Mouse (Mus musculus) kidney, embryonic 14.5 days (tissue): ENCODE data around the gene Kat8. TPM values are rescaled to one million over a fixed set of nuclear protein-coding genes. Genes with fewer than 3 reads are reported as not detected.

Experiments used
- polyA plus RNA-seq: library from polyadenylated mRNA; unstranded; fragments of >200 nt; fragmentation: Nextera tagmentation; extraction: Ambion mirVana; gene quantifications from 2 replicates; pipeline ENCODE4 v1.2.1, GENCODE M21; 2014

Gene Kat8
- polyA plus RNA-seq, 1 experiment from 2014 or later: 48.9 TPM

Other genes starting within 250 kb of the Kat8 start
- gene Bcl7c, start 203.6 kb upstream of the Kat8 start, polyA plus RNA-seq: 65.9 and 79.1 TPM in 2 replicates
- 17.5 and 23.7 TPM in 2 replicates for gene Ctf1, start 199.8 kb upstream of the Kat8 start, polyA plus RNA-seq
- gene Ctf2, start 180.3 kb upstream of the Kat8 start, polyA plus RNA-seq: 0.43 and 0.55 TPM in 2 replicates
- 6.2 and 10.0 TPM in 2 replicates for gene Fbxl19, start 168.0 kb upstream of the Kat8 start, polyA plus RNA-seq
- 12.9 and 19.7 TPM in 2 replicates for gene Orai3, start 142.7 kb upstream of the Kat8 start, polyA plus RNA-seq
- gene Setd1a, start 135.8 kb upstream of the Kat8 start, polyA plus RNA-seq: 32.6 and 34.7 TPM in 2 replicates
- gene Gm49388, start 126.9 kb upstream of the Kat8 start, polyA plus RNA-seq: not detected in 2 replicates
- 18.0 and 18.7 TPM in 2 replicates for gene Hsd3b7, start 111.9 kb upstream of the Kat8 start, polyA plus RNA-seq
- gene Stx4a, start 88.2 kb upstream of the Kat8 start, polyA plus RNA-seq: 22.1 and 34.3 TPM in 2 replicates
- 2.6 and 4.4 TPM in 2 replicates for gene Stx1b, start 88.0 kb upstream of the Kat8 start, polyA plus RNA-seq
- gene Zfp646, start 36.3 kb upstream of the Kat8 start, polyA plus RNA-seq: 13.7 and 20.2 TPM in 2 replicates
- gene Zfp668, start 35.7 kb upstream of the Kat8 start, polyA plus RNA-seq: 18.6 and 21.9 TPM in 2 replicates
- gene Prss53, start 21.5 kb upstream of the Kat8 start, polyA plus RNA-seq: 0.73 and 0.77 TPM in 2 replicates
- not detected in 2 replicates for gene Gm21974, start 17.1 kb upstream of the Kat8 start, polyA plus RNA-seq
- gene Vkorc1, start 16.9 kb upstream of the Kat8 start, polyA plus RNA-seq: 125 and 156 TPM in 2 replicates
- gene Bckdk, start 8.4 kb upstream of the Kat8 start, polyA plus RNA-seq: 152 and 155 TPM in 2 replicates
- 44.7 and 47.1 TPM in 2 replicates for gene Prss8, start 17.6 kb downstream of the Kat8 start, polyA plus RNA-seq
- 12.1 and 12.4 TPM in 2 replicates for gene Prss36, start 34.2 kb downstream of the Kat8 start, polyA plus RNA-seq
- gene Fus, start 54.9 kb downstream of the Kat8 start, polyA plus RNA-seq: 62.7 and 77.7 TPM in 2 replicates
- 39.5 and 47.3 TPM in 2 replicates for gene Pycard, start 81.4 kb downstream of the Kat8 start, polyA plus RNA-seq
- 0.14 TPM in 1 of 2 replicates, not detected in the other for gene Trim72, start 91.4 kb downstream of the Kat8 start, polyA plus RNA-seq
- 0.14 and 0.54 TPM in 2 replicates for gene Itgam, start 150.1 kb downstream of the Kat8 start, polyA plus RNA-seq
- gene Gm49368, start 150.2 kb downstream of the Kat8 start, polyA plus RNA-seq: not detected in 2 replicates
- 0.05 TPM in 1 of 2 replicates, not detected in the other for gene Itgax, start 217.0 kb downstream of the Kat8 start, polyA plus RNA-seq
- gene Itgad, start 241.9 kb downstream of the Kat8 start, polyA plus RNA-seq: not detected in 2 replicates